Mouse (Mus musculus): Measurements from ENCODE around the gene F13b. TPM values are rescaled to one million over a fixed set of nuclear protein-coding genes. Genes with fewer than 3 reads are reported as not detected.

The F13b gene
- total and polyA plus RNA-seq, 3 experiments = not detected

DNA sequence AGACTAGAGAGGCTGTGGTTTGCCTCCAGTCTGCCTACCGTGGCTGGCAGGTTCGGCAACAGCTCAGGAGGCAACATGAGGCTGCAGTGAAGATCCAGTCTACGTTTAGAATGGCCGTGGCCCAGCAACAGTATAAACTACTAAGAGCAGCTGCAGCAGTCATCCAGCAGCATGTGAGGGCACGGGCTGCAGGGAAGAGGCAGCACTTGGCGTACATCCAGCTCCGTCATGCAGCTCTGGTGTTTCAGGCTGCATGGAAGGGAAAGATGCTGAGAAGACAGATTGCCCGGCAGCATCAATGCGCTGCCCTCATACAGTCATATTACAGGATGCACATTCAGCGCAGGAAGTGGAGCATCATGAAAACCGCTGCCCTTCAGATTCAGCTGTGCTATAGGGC, 22.6 kb upstream of the F13b start:
- intact Hi-C loops (cut with DNase I) = no loop called here
- Histone ChIP-seq H3K4me1 (ENCODE audit: control insufficient read depth, insufficient read depth, low read length) (no peaks in the 10 kb centered on the region), H3K27me3 (ENCODE audit: control insufficient read depth, insufficient read depth, low read length) (no peaks in the 10 kb centered on the region), H3K36me3 (ENCODE audit: control insufficient read depth, insufficient read depth, low read length) (no peaks in the 10 kb centered on the region), H3K79me2 (replicated peaks; ENCODE audit: control insufficient read depth, insufficient read depth, low read length) (no peaks in the 10 kb centered on the region), H3K9ac (ENCODE audit: low read depth, low read length) (no peak overlapping the region), H3K4me3 (no peak overlapping the region), H3K27ac (no peak overlapping the region)
- 88% methylated on average over 11 of the region's 11 CpGs for WGBS
- DNase-seq = no peak
- TF ChIP-seq EP300 (IDR thresholded peaks at IDR 0.05; ENCODE audit: insufficient read depth, low read depth, low read length) (no peak), CTCF (IDR thresholded peaks at IDR 0.05) (no peak), POLR2A (IDR thresholded peaks at IDR 0.05; ENCODE audit: insufficient read depth, low read depth, low read length) (no peak)

GRCm38 (mm10) chr1:139480246-139480645, 21.3 kb upstream of the F13b start:
- TF ChIP-seq CTCF (IDR thresholded peaks at IDR 0.05) (peak; percentile 19; the same call in 1 of the 2 replicates), POLR2A (IDR thresholded peaks at IDR 0.05; ENCODE audit: insufficient read depth, low read depth, low read length) (no peak), EP300 (IDR thresholded peaks at IDR 0.05; ENCODE audit: insufficient read depth, low read depth, low read length) (no peak)
- H3K36me3 ChIP-seq (ENCODE audit: control insufficient read depth, insufficient read depth, low read length) = no peaks in the 10 kb centered on the region
- H3K4me3 ChIP-seq = no peak overlapping the region
- no peak overlapping the region for H3K9ac ChIP-seq (ENCODE audit: low read depth, low read length)
- H3K27ac ChIP-seq = no peak overlapping the region
- WGBS = 90% methylated on average over 8 of the region's 8 CpGs
- no peaks in the 10 kb centered on the region for H3K27me3 ChIP-seq (ENCODE audit: control insufficient read depth, insufficient read depth, low read length)
- no peaks in the 10 kb centered on the region for H3K79me2 ChIP-seq (replicated peaks; ENCODE audit: control insufficient read depth, insufficient read depth, low read length)
- intact Hi-C loops (cut with DNase I) = no loop called here
- no peak for DNase-seq
- H3K4me1 ChIP-seq (ENCODE audit: control insufficient read depth, insufficient read depth, low read length) = no peaks in the 10 kb centered on the region

GRCm38 (mm10) chr1:139481146-139481545, 20.4 kb upstream of the F13b start:
- H3K4me3 ChIP-seq = no peak overlapping the region
- 73% methylated on average over 4 of the region's 4 CpGs for WGBS
- no peak overlapping the region for H3K27ac ChIP-seq
- no peak overlapping the region for H3K9ac ChIP-seq (ENCODE audit: low read depth, low read length)
- no peaks in the 10 kb centered on the region for H3K27me3 ChIP-seq (ENCODE audit: control insufficient read depth, insufficient read depth, low read length)
- no peak for DNase-seq
- intact Hi-C loops (cut with DNase I) = no loop called here
- H3K4me1 ChIP-seq (ENCODE audit: control insufficient read depth, insufficient read depth, low read length) = no peaks in the 10 kb centered on the region
- no peaks in the 10 kb centered on the region for H3K79me2 ChIP-seq (replicated peaks; ENCODE audit: control insufficient read depth, insufficient read depth, low read length)
- TF ChIP-seq POLR2A (IDR thresholded peaks at IDR 0.05; ENCODE audit: insufficient read depth, low read depth, low read length) = no peak
- TF ChIP-seq EP300 (IDR thresholded peaks at IDR 0.05; ENCODE audit: insufficient read depth, low read depth, low read length) = no peak
- no peak for TF ChIP-seq CTCF (IDR thresholded peaks at IDR 0.05)
- H3K36me3 ChIP-seq (ENCODE audit: control insufficient read depth, insufficient read depth, low read length) = no peaks in the 10 kb centered on the region

DNA sequence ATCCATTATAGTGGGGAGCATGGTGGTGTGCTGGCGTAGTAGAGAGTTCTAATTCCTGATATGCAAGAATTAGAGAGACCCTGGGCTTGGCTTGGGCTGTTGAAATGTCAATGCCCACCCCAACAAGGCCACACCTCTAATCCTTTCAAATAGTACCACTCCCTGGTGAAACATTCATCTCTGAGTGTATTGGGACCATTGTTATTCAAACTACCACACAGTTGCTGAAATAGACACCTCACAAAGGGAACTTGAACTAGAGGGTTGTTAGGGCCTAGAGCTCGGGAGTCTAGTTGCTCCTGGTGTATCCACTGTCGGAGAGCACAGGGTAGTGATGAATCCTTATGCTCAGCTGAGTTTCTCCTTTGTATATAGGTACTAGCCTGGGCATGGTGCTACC, 6.9 kb upstream of the F13b start:
- no peak overlapping the region for H3K4me3 ChIP-seq
- TF ChIP-seq CTCF (IDR thresholded peaks at IDR 0.05) (no peak), EP300 (IDR thresholded peaks at IDR 0.05; ENCODE audit: insufficient read depth, low read depth, low read length) (no peak), POLR2A (IDR thresholded peaks at IDR 0.05; ENCODE audit: insufficient read depth, low read depth, low read length) (no peak)
- H3K4me1 ChIP-seq (ENCODE audit: control insufficient read depth, insufficient read depth, low read length) = no peaks in the 10 kb centered on the region; the same call in 1 of the 2 replicates
- H3K36me3 ChIP-seq (ENCODE audit: control insufficient read depth, insufficient read depth, low read length) = no peaks in the 10 kb centered on the region
- no peak overlapping the region for H3K27ac ChIP-seq
- WGBS = 96% methylated on average over 3 of the region's 3 CpGs
- H3K9ac ChIP-seq (ENCODE audit: low read depth, low read length) = no peak overlapping the region
- H3K79me2 ChIP-seq (replicated peaks; ENCODE audit: control insufficient read depth, insufficient read depth, low read length) = no peaks in the 10 kb centered on the region
- intact Hi-C loops (cut with DNase I) = no loop called here
- no peak for DNase-seq
- no peaks in the 10 kb centered on the region for H3K27me3 ChIP-seq (ENCODE audit: control insufficient read depth, insufficient read depth, low read length)

GRCm38 (mm10) chr1:139495408-139495807, 6.1 kb upstream of the F13b start:
- Histone ChIP-seq H3K4me3 (no peak overlapping the region), H3K27me3 (ENCODE audit: control insufficient read depth, insufficient read depth, low read length) (no peaks in the 10 kb centered on the region), H3K79me2 (replicated peaks; ENCODE audit: control insufficient read depth, insufficient read depth, low read length) (no peaks in the 10 kb centered on the region), H3K9ac (ENCODE audit: low read depth, low read length) (no peak overlapping the region), H3K36me3 (ENCODE audit: control insufficient read depth, insufficient read depth, low read length) (no peaks in the 10 kb centered on the region), H3K4me1 (ENCODE audit: control insufficient read depth, insufficient read depth, low read length) (no peaks in the 10 kb centered on the region; the same call in 1 of the 2 replicates), H3K27ac (no peak overlapping the region)
- intact Hi-C loops (cut with DNase I) = no loop called here
- WGBS = 91% methylated on average over 2 of the region's 2 CpGs
- TF ChIP-seq EP300 (IDR thresholded peaks at IDR 0.05; ENCODE audit: insufficient read depth, low read depth, low read length) = no peak
- no peak for TF ChIP-seq CTCF (IDR thresholded peaks at IDR 0.05)
- no peak for TF ChIP-seq POLR2A (IDR thresholded peaks at IDR 0.05; ENCODE audit: insufficient read depth, low read depth, low read length)
- DNase-seq = no peak

DNA sequence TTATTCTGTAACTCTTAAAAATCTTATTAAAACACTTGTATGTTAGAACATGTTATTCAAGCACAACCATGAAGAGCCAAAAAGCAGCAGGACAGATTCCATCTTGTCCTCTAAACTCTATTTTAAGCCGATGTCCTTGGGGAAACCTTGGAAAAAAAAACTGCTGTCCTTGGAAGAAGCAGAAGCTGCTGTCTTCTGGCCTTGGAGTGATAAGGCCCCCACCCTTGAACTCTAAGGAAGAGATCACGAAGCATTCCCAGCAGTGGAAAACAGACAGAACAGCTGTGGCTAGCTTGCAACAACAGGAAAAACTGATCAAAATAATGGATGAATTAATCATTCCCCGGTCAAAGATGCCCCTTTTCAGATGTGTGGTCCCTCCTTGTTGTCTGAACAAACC, 5.3 kb upstream of the F13b start:
- intact Hi-C loops (cut with DNase I) = no loop called here
- TF ChIP-seq POLR2A (IDR thresholded peaks at IDR 0.05; ENCODE audit: insufficient read depth, low read depth, low read length) (no peak), EP300 (IDR thresholded peaks at IDR 0.05; ENCODE audit: insufficient read depth, low read depth, low read length) (no peak), CTCF (IDR thresholded peaks at IDR 0.05) (no peak)
- WGBS = 62% methylated on average over 3 of the region's 3 CpGs

More for the DNA sequence above, 5.3 kb upstream of the F13b start:
- Histone ChIP-seq H3K36me3 (ENCODE audit: control insufficient read depth, insufficient read depth, low read length) (no peaks in the 10 kb centered on the region), H3K9ac (ENCODE audit: low read depth, low read length) (no peak overlapping the region), H3K4me3 (no peak overlapping the region), H3K27ac (no peak overlapping the region), H3K27me3 (ENCODE audit: control insufficient read depth, insufficient read depth, low read length) (no peaks in the 10 kb centered on the region), H3K4me1 (ENCODE audit: control insufficient read depth, insufficient read depth, low read length) (no peaks in the 10 kb centered on the region; the same call in 1 of the 2 replicates), H3K79me2 (replicated peaks; ENCODE audit: control insufficient read depth, insufficient read depth, low read length) (no peaks in the 10 kb centered on the region)
- DNase-seq = no peak

Measured in heart, adult 2 months (tissue).